8 mouse cellular contexts compared by ENCODE assay signal in the genomic region with DNA sequence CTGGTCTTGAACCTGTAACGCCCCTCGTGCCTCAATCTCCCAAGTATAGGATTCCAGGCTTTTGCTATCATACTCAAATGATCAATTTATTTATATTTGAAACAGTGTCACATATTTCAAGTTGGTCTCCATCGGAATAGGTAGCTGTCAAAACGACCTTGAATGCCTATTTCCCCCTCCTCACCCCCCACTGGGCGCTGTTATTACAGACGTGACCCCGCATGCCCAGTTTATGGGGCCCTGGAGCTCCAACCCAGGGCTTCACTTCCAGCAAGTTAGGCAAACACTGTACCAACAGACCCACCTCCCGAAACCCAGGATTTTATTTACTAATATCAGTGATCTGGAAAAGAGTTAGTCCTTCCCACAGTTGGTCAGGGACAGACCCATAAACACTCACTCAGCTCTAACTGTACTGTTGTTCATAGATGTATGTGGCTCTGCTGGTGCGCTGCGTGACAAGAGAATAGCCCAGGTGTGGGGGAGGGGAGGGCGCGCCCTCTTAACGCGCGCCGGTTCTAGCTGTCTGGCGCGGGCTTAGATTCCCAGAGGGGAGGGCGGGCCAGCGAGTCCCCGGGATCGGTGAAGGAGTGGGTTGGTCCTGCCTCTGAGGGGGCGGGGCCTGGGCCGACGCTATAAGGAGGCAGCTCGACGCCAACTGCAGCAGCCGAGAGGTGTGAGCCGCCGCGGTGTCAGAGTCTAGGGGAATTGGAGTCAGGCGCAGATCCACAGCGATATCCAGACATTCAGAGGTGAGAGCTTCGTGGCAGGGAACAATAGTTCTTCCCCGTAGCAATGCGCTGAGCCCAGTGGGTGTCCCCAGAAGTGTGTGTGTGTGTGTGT. TPM values are rescaled to one million over a fixed set of nuclear protein-coding genes. Genes with fewer than 3 reads are reported as not detected.
DNase-seq lines count a peak whose midpoint lies in the region; ATAC-seq and TF ChIP-seq lines count a peak whose summit lies in the region.

No protein-coding gene starts in this region.

- TF ChIP-seq POLR2A in bone marrow macrophage, adult 2 months (IDR thresholded peaks at IDR 0.05; ENCODE audit: borderline replicate concordance, low read depth, low read length), result peak; percentile 99

- peaks cover 60% of the 10 kb centered on the region for H3K79me2 ChIP-seq in C2C12 (ENCODE audit: control insufficient read depth, insufficient read depth)

- peak overlapping the region; percentile 66 for H3K9ac ChIP-seq in embryonic facial prominence, embryonic 15.5 days
- peak overlapping the region; percentile 67 for H3K9ac ChIP-seq in kidney, embryonic 14.5 days (ENCODE audit: low read depth, low read length)

- DNase-seq in heart, adult 9 months (ENCODE audit: low spot score in 2 of 2), result peak; percentile 86 to 91
- DNase-seq in liver, result peak; percentile 88
- DNase-seq in spleen, postnatal 36 days (ENCODE audit: low spot score in 2 of 2), result peak; percentile 66 to 71

- H3ac ChIP-seq in C2C12 (ENCODE audit: control insufficient read depth, insufficient read length, low read depth), result peak overlapping the region; percentile 94

- peak overlapping the region; percentile 94 for H3K4me2 ChIP-seq in embryonic facial prominence, embryonic 15.5 days (replicated peaks)
- peak overlapping the region; percentile 82 for H3K4me2 ChIP-seq in kidney, embryonic 14.5 days (replicated peaks; ENCODE audit: low read depth, low read length)

- 7% methylated on average over 36 of the region's 36 CpGs for WGBS in embryonic facial prominence, embryonic 15.5 days
- WGBS in kidney, embryonic 14.5 days, result 7% methylated on average over 36 of the region's 36 CpGs

- H3K9me3 ChIP-seq in embryonic facial prominence, embryonic 15.5 days (replicated peaks), result no peaks in the 10 kb centered on the region
- H3K9me3 ChIP-seq in kidney, embryonic 14.5 days (ENCODE audit: control insufficient read depth, low read length), result no peaks in the 10 kb centered on the region

- H3K79me3 ChIP-seq in C2C12 (ENCODE audit: low read depth), result peaks cover 37% of the 10 kb centered on the region

- peaks cover 25% of the 10 kb centered on the region for H3K4me1 ChIP-seq in bone marrow macrophage, adult 2 months (ENCODE audit: control insufficient read depth, insufficient read depth, low read length)
- H3K4me1 ChIP-seq in embryonic facial prominence, embryonic 15.5 days, result peaks cover 33% of the 10 kb centered on the region
- peaks cover 13% of the 10 kb centered on the region; the same call in 1 of the 2 replicates for H3K4me1 ChIP-seq in kidney, embryonic 14.5 days (ENCODE audit: control insufficient read depth, insufficient read depth, low read length)

- peak overlapping the region; percentile 91 for H3K4me3 ChIP-seq in C2C12 (ENCODE audit: insufficient read depth, poor library complexity, severe bottlenecking)
- peak overlapping the region; percentile 96 for H3K4me3 ChIP-seq in bone marrow macrophage, adult 2 months (ENCODE audit: insufficient read depth, low read length)
- peak overlapping the region; percentile 62 for H3K4me3 ChIP-seq in embryonic facial prominence, embryonic 15.5 days (replicated peaks)
- peak overlapping the region; percentile 48 for H3K4me3 ChIP-seq in kidney, embryonic 14.5 days (ENCODE audit: low read length)

- peaks cover 25% of the 10 kb centered on the region for H3K36me3 ChIP-seq in C2C12 (ENCODE audit: control insufficient read depth, insufficient read depth)
- no peaks in the 10 kb centered on the region for H3K36me3 ChIP-seq in embryonic facial prominence, embryonic 15.5 days
- no peaks in the 10 kb centered on the region for H3K36me3 ChIP-seq in kidney, embryonic 14.5 days (ENCODE audit: control insufficient read depth, insufficient read depth, low read length)

- H3K27me3 ChIP-seq in C2C12 (ENCODE audit: control insufficient read depth, insufficient read depth, insufficient read length), result no peaks in the 10 kb centered on the region
- H3K27me3 ChIP-seq in embryonic facial prominence, embryonic 15.5 days, result peaks cover 12% of the 10 kb centered on the region
- peaks cover 7% of the 10 kb centered on the region; the same call in 1 of the 2 replicates for H3K27me3 ChIP-seq in kidney, embryonic 14.5 days (ENCODE audit: control insufficient read depth, insufficient read depth, low read length)

- TF ChIP-seq CTCF in C2C12 (IDR thresholded peaks at IDR 0.05; ENCODE audit: control insufficient read depth, insufficient read depth, insufficient read length), result no peak
- TF ChIP-seq CTCF in bone marrow macrophage, adult 2 months (IDR thresholded peaks at IDR 0.05; ENCODE audit: low read depth, low read length), result no peak

- ATAC-seq in embryonic facial prominence, embryonic 15.5 days (ENCODE audit: insufficient number of reproducible peaks, low FRiP score, low TSS enrichment, low read depth), result peak; percentile 79
- peak; percentile 84 for ATAC-seq in kidney, embryonic 14.5 days (ENCODE audit: low FRiP score, low TSS enrichment)
- ATAC-seq in monocyte, adult 5-6 weeks (replicated peaks; ENCODE audit: insufficient number of reproducible peaks, low FRiP score, low TSS enrichment, poor library complexity, severe bottlenecking), result peak; percentile 56

- H3K27ac ChIP-seq in bone marrow macrophage, adult 2 months (ENCODE audit: insufficient read depth, low read depth, low read length), result peak overlapping the region; percentile 96
- H3K27ac ChIP-seq in embryonic facial prominence, embryonic 15.5 days (replicated peaks), result peak overlapping the region; percentile 83
- no peak overlapping the region for H3K27ac ChIP-seq in kidney, embryonic 14.5 days (ENCODE audit: low read depth, low read length)

TF ChIP-seq in C2C12, 6 proteins besides CTCF, POLR2A, EP300 and RAD21:
- TF ChIP-seq MYOD1 (IDR thresholded peaks at IDR 0.05; ENCODE audit: control insufficient read depth, insufficient read length, low read depth) (no peak), MYOG (IDR thresholded peaks at IDR 0.05; ENCODE audit: control insufficient read depth, extremely low read depth, insufficient read length) (no peak), CEBPB (IDR thresholded peaks at IDR 0.05; ENCODE audit: low read depth) (no peak), USF1 (IDR thresholded peaks at IDR 0.05; ENCODE audit: low read depth) (no peak), FOSL1 (IDR thresholded peaks at IDR 0.05; ENCODE audit: insufficient read depth, low read length, poor library complexity, severe bottlenecking) (no peak), MAX (IDR thresholded peaks at IDR 0.05) (no peak)

RNA-seq across cellular contexts. Expression of a gene that starts 2.6 kb away (rescaled TPM):
- 236 TPM for polyA plus RNA-seq in C2C12 (2012; fragmentation: generic; extraction: Trizol)
- 189 and 197 TPM in 2 replicates for polyA plus RNA-seq in bone marrow macrophage, adult 2 months (2012; ENCODE audit: insufficient read depth, insufficient read length, missing spikeins)
- polyA plus RNA-seq in embryonic facial prominence, embryonic 15.5 days (2015; fragmentation: Nextera tagmentation; extraction: Ambion mirVana), result 347 and 357 TPM in 2 replicates
- polyA plus RNA-seq in kidney, embryonic 14.5 days (2014; fragmentation: Nextera tagmentation; extraction: Ambion mirVana), result 37.4 and 45.6 TPM in 2 replicates
- total RNA-seq in monocyte, adult 5-6 weeks (2017), result 10.7 to 29.2 TPM (median 15.7 TPM) in 3 replicates

RNA-seq across cellular contexts. Expression of a gene that starts 20.6 kb away (rescaled TPM):
- polyA plus RNA-seq in C2C12 (2012; fragmentation: generic; extraction: Trizol), result 0.06 TPM
- 1.3 and 1.5 TPM in 2 replicates for polyA plus RNA-seq in bone marrow macrophage, adult 2 months (2012; ENCODE audit: insufficient read depth, insufficient read length, missing spikeins)
- polyA plus RNA-seq in embryonic facial prominence, embryonic 15.5 days (2015; fragmentation: Nextera tagmentation; extraction: Ambion mirVana), result 3.4 and 4.5 TPM in 2 replicates
- polyA plus RNA-seq in kidney, embryonic 14.5 days (2014; fragmentation: Nextera tagmentation; extraction: Ambion mirVana), result 0.39 TPM in 1 of 2 replicates, not detected in the other
- 19.9 to 98.4 TPM (median 83.3 TPM) in 3 replicates for total RNA-seq in monocyte, adult 5-6 weeks (2017)
